Mouse (Mus musculus) forebrain, embryonic 11.5 days (tissue): Measurements from ENCODE around the gene Phf10. TPM values are rescaled to one million over a fixed set of nuclear protein-coding genes. Genes with fewer than 3 reads are reported as not detected.

Experiments used
- polyA plus RNA-seq: library from polyadenylated mRNA; unstranded; fragments of >200 nt; fragmentation: Nextera tagmentation; extraction: Ambion mirVana; gene quantifications from 2 replicates; pipeline ENCODE4 v1.2.1, GENCODE M21; 2014

The Phf10 gene
- polyA plus RNA-seq, 1 experiment from 2014 or later, result 33.2 TPM

Other genes with a start within 250 kb of the Phf10 start
- 4.3 and 6.1 TPM in 2 replicates for gene Wdr27, start 18.1 kb downstream of the Phf10 start, polyA plus RNA-seq
- 29.5 and 32.4 TPM in 2 replicates for gene 1600012H06Rik, start 18.1 kb downstream of the Phf10 start, polyA plus RNA-seq
- gene 9030025P20Rik, start 17.2 kb upstream of the Phf10 start, polyA plus RNA-seq, result 11.5 and 13.1 TPM in 2 replicates
- 1.9 and 2.2 TPM in 2 replicates for gene Gm3417, start 17.5 kb upstream of the Phf10 start, polyA plus RNA-seq
- gene Gm3435, start 48.9 kb upstream of the Phf10 start, polyA plus RNA-seq, result 6.7 and 9.2 TPM in 2 replicates
- 98.2 and 107 TPM in 2 replicates for gene Ermard, start 79.9 kb upstream of the Phf10 start, polyA plus RNA-seq
- not detected in 2 replicates for gene Tcte3, start 80.2 kb upstream of the Phf10 start, polyA plus RNA-seq
- gene Gm3448, start 80.3 kb upstream of the Phf10 start, polyA plus RNA-seq, result 4.2 and 4.6 TPM in 2 replicates